Mouse (Mus musculus) MEL-GATA-1-ER (cell line): ENCODE results near the gene Lgi4.

Experiments used
- DNase-seq: peaks from one replicate; pipeline ENCODE4 v3.0.0-alpha.2; 2012; ENCODE audit warnings: low read depth; ENCODE audit errors: extremely low read depth

Lgi4 gene

DNA sequence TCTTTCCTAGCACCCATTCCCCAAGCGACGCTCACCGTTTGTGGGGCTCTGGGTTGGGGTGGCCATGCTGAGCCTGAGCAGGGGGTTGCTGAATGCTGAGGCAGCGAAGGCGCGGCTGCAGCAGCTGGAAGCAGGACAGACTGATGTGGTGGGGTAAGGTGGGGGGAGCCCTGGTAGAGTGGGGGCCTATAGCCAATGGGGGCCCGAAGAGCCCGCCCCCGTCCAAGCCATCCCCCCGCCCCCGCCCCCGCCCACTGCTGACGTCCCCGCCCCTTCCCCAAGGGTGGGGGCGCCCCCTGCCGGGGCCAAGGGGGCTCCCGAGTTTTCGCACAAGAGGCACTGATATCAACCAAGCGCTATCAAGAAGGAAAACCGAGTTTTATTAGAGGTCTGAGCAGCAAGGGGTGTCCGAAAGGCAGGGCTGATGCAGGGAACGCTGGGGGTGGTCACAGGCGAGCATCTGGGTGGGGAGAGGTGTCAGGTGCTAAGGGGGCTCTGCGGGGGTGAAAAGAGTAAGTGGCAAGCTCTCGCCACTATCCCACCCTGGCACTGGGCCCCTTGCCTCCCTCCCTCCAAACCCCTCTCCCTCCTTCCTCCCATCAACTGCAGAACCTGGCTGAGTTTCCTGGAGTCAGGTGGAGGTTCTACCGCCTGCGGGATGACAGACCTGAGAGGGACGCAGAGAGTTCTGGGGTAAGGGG is 7.7 kb upstream of the Lgi4 start, which contains the start of gene Fxyd7:
Gene Fxyd7, minus strand, starts transcription at position 147 of the 701 bp plus-strand sequence.
- no peak for DNase-seq

DNA sequence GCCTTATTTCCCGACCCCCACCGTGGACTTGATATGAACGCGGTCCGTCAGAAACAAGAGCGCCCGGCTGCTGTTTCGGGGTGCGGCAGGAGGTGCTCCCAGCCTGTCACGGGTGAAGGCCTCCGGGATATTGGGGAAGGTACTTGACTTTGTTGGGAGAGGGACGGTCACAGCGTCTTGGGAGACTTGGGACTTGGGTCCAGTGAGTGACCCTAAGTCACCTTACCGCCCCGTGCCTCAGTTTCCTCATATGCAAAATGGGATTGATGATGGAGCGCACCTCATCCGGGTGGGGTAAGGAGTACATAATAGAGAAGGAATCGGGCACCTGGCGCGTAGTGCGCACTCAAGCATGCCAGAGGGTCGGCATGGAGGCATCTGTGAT is 6.9 kb upstream of the Lgi4 start:
- DNase-seq = no peak

GRCm38 (mm10) chr7:31052636-31053434 is 6.3 kb upstream of the Lgi4 start:
- DNase-seq = no peak

DNA sequence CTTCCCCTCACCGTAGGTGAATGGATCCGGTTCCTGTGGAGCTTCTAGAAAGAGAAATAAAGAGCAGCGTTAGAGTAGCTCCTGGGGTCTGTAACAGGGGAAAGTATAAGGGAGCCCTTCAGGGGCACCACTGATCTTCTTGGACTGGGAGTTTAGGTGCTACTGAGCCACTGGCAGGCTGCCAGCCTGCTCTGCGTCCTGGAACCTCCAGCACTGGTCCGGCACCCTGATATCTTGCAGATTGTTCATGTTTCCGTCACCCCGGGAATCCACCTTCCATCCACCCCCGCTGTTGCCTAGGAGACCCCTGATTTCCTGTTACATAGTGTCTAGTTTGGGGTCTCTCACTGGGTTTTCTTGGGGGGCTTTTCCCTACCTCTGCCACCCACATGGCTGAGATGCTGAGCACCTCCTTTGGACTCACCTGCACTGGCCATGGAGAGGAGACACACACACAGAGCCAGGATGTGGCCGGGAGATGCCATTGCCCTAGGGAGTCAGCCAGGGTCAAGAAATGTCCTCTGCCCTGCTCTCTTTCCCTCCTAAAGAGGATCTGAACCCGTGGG is 5.2 kb upstream of the Lgi4 start:
- DNase-seq = no peak

- no peak for DNase-seq
Measured at GRCm38 (mm10) chr7:31054661-31055320, 4.4 kb upstream of the Lgi4 start.

DNA sequence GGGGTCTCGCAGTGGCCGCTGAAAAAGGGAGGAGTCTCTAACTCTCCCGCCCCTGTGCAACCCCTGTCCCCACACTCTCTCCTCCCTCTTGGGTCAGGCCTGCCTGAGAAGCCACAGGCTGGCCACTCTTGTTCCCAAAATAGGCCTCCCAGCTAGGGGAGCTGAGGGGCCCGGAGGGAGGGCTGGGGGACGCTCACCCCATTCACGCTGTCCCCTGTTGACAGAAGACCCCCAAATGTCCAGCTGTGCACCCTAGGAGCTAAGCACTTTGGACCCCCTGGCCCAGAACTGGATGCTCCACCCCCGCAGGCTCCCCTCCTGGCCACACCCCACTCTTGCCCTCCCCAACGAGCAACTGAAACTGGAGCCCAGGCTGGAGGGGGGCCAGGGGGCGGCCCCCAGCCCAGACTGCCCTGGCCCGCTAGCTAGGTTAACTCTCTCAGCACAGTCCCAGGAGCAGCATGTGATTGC is 3.8 kb upstream of the Lgi4 start:
- no peak for DNase-seq

DNA sequence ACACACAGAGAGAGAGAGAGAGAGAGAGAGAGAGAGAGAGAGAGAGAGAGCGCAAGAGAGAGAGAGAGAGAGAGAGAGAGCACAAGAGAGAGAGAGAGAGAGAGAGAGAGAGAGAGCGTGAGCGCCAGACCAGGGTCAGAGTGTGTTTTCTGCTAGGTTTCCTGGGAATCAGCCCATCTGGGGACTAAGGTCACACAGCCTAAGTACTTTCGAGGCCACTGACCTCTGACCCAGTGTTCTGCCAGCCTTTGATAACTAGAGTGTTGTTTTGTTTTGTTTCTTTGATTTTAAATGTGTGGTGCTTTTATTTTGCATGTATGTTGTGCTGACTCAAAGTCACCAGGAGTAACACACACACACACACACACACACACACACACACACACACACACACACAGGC is 3.3 kb upstream of the Lgi4 start:
- no peak for DNase-seq

GRCm38 (mm10) chr7:31056448-31056847 is 2.7 kb upstream of the Lgi4 start:
- DNase-seq = no peak

DNA sequence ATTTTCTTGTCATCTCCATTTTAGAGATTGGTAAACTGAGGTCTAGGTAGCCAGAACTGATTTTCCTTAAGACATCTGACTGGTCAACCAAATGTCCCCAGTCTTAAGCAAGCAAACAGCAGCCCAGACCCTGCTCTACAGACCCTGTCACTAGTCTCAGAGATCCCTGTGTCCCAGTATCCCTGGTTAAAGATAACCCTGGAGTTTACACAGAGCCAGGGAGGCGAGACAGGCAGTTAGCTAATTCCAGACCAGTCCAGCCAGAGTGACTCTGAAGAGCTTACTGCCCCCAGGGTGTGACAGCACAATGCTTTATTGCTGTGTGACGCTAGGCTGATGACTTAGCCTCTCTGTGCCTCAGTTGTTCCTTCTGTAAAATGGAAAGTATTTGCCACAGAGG is 2.1 kb upstream of the Lgi4 start, which contains the start of gene Fxyd1:
Gene Fxyd1, minus strand, starts transcription at position 129 of the 400 bp plus-strand sequence.
- no peak for DNase-seq

DNA sequence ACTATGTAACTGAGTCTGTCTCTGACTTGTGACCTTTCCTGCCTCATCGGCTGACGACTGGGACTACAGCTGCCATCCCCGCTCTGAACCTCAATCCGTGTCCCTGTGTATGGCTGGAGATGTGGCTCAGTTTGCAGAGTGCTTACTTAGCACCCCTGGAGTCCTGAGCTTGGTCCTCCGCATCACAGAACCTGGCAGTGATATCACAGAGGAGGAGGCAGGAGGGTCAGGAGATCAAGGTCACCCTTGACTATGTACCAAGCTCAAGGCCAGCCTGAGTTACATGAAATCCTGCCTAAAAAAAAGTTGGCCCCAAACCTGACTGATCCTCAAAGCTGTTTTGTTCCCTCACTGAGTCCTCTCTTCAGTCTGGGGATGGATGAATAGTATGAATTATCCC is 1.4 kb upstream of the Lgi4 start:
- DNase-seq = no peak

DNA sequence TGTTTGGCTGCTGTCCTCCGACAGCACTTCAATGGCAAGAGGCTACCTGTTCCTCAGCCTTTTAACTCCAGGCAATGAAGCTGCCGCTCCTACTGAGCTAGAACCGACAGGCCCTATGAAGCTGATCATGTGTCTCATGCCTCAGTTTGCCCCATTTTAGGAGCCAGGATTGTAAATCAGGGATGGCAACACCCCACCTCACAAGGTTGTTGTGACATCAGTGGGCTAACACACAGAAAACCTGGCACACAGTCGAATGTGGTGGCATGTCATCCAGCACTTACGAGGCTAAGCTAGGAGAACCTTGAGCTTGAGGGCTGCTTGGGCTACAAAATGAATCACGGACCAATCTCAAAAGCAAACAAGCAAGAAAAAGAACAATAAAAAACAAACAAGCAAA is 931 bp upstream of the Lgi4 start:
- DNase-seq = no peak

DNA sequence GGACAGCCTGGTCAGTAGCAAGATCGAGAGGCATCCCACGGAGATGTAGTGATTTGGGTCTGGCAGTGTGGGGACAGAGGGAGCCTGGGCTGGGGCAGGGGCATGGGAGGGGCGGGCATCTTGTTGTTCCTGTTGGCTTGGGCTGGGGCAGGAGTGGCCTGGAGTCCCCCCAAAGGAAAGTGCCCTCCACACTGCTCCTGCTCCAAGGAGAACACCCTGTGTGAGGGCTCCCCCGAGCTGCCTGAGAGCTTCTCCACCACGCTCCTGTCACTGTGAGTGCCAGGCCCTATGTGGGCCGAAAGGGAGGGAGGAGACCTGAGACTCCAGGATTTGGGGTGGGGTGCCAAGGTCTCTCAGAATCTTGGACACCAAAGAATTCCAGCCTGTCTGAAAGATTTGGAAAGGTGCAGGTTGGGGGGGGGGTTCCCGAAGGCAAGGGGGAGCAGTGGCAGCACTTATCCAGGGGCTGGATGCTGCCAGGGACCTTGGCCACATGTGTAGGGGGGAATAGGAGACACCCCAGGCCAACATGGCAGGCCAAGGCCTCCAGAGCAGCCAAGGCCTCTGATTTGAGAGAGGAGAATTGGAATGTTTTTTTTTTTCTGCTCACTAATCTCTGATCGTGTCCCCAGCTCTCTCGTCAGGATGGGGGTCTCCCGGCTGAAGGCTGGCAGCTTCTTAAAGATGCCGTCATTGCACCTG is 928 bp downstream of the Lgi4 start:
- no peak for DNase-seq

DNA sequence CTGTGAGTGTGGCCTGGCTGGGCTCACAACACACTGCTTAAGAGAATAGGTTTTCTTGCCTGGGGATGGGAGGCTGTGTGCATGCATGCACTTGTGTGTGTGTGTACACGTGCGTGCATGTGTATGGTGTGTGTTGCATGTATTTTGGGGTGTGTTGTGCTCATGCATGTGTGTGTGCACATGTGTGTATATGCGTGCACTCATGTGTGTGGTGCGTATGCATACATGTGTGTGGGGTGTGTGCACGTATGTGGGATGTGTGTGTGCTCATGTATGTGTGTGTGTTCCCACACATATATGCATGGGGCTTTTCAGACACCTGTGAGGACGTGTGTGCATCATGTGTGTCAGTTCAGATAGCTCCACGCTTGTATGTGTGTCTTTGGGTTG is 1.5 kb downstream of the Lgi4 start:
- DNase-seq = no peak

- DNase-seq = no peak
Measured at GRCm38 (mm10) chr7:31063074-31063560, 4.0 kb downstream of the Lgi4 start.

DNA sequence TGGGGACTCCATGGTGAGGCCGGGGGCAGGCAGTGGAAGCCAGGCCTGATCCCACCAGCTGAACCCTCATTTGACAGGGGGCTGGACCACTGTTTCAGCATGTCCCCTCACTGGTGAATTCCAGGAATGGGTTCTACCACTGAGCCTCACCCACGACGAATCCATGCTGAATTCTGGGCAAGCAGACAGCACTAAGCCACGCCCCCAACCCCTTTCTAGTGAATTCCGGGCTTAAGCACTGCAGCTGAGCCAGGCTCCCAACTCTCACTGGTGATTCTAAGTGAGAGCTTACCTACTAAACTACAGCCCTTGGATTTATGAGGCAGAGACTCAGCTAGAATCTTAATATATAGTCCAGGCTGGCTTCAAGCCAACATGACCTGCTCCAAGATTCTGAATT is 8.7 kb downstream of the Lgi4 start:
- no peak for DNase-seq

DNA sequence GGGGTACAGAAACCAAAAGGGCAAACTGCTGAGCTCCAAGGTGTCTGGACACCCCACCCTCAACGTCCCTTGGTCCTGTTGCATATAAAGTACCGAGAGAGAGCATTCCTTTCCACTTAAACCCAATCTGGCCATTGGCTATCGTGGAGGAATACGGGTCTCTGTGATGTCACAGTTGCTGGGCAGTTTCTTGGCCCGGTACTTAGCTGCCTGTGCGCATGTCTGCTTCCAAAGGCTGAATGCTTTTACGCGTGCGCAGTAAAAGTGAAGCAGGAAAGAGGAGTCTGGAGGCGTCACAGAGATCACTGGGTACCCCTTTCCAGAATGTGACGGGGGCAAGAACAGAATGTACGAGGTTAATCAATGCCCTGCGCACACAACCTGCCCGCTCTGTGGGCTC is 10.3 kb downstream of the Lgi4 start:
- no peak for DNase-seq

DNA sequence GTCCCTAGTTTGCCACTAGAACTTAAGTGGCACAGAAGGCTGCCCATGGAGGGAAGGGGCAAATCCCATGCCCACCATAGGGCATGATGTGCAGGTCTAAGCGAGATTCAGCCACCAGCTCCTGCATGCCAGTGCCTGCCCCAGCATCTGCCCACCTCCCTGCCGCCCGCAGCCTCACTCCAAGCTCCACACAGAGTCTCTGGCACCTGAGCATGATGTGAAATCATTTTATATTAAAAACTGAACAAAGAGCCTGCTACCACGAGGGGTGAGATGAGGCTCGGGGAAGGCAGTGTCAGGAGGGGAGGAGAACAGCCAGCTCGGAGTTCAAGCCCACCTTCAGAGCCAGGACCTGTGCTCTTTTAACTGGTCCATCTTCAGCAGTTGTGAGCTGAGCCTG is 11.2 kb downstream of the Lgi4 start:
- DNase-seq = no peak

GRCm38 (mm10) chr7:31072326-31072725 is 13.2 kb downstream of the Lgi4 start:
- DNase-seq = no peak

- no peak for DNase-seq
Measured at GRCm38 (mm10) chr7:31073546-31073945, 14.4 kb downstream of the Lgi4 start.

DNA sequence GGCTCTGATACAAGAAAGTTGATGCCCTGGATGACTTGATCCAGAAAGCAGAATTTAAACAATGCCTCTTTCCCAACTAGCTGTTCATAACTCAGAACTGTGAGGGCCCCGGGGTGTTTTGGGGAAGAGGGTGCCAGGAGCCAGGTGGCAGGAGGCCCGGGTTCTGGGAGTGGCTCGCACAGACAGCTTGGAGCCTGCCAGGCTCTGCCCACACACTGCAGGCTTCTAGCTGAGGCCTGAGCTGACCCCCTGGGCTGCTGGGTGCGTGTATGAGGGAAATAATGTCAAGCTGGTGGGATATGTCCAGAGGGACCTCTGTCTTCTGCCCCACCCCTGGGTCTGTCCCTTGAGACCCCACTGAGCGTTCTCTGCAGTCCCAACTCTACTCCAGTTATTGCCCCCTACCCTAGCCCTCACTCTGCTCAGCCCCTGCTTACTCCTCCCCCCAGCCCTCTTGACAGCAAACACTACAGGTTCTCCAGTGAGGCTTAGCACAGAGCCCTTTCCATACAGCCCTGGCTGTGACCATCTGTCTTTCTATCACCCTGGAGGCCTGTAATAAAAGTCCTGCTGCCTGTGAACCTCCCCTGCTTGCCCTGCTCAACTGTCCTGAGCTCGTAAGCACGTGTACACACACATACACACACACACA is 15.0 kb downstream of the Lgi4 start:
- no peak for DNase-seq

- DNase-seq = no peak
Measured at GRCm38 (mm10) chr7:31074713-31075069, 15.5 kb downstream of the Lgi4 start.
